Mouse (Mus musculus) embryo, embryonic 11 days (tissue): ENCODE measurements around the gene Rbfox3.
A peak's percentile ranks its signal among the peaks of the same experiment; 100 is the strongest.

Experiments used
- DNase-seq: peaks from one replicate; pipeline ENCODE4 v3.0.0-alpha.2; 2015

Rbfox3 gene

DNA sequence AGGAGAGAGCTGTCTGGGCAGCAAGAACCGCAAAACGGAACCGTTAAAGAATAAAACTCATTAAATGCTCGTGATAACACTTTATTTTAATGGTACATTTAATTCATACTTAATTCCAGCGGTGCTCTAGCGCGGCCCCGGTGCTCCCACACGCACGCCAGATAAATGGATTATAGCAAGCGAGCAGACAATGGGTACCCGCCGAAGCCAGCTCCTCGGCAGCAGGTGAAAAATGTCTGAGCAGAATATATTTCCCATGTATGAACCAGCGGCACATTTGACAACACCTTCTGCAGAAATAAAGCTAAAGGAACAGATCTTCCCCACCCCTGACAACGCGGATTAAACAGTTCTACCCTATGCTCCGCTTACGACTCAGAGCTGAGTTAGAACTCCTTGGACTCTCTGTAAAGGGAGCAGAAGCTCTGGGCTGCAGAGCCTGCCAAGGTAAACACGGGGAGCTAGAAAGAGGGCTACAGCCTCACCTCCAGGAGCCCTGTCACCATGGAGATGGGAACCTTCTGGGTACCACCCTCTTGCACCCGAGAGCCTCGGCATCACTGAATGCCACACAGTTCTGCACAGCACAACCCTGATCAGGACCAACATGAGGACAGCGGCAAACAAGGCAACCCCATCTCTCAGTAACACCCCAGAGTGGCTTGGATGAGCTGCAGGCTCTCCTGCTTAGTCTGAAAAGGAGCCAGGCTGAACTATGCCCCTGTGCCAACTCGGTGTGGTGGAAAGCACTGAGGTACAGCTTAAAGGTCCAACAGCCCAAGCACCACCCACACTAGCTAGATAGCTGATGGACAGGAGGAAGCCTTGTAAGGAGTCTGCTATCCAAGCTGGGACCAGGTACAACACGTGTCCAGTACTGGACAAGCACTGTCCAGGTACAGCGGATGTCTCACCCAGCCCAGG, 196.5 kb downstream of the Rbfox3 start:
- DNase-seq: no peak

GRCm38 (mm10) chr11:118712761-118713160, 198.6 kb downstream of the Rbfox3 start:
- no peak for DNase-seq

DNA sequence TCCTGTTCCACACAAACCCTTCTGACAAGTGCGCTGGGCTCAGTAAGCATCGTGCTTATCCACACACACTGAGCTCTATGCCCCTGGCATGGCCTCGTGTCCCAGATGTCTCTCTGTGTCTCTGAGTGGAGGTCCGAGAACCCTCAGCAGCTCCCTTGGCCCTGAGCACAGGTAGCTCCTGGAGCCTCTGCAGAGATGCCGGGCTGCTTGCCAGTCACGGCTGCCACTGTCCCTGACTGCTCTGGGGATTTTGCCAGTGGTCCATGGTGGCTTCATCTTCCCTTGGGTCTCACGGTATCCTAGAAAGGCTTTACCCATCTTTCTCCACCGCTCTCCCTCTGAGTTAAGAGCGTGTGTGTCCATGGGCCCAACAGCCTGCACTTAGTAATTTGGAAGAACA, 199.3 kb downstream of the Rbfox3 start:
- no peak for DNase-seq

DNA sequence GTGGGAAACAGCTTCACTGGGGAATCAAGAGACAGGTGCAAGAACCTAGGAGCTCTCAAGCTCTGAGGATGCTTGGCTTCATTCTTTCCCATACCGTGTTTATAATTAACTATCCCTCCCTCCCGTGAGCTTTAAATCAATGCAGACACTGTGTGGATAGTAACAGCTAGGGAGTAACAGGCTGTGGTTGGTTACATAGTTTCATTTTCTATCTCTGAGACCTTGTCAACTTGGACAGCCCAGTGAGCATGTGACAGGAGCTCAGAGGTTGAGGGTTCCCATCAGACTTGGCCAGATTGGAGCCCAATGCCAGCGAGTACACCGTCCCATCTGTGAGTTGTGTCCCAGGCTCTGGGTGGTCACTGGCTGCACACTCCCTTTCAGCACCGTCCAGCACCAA, 201.4 kb downstream of the Rbfox3 start:
- no peak for DNase-seq

DNA sequence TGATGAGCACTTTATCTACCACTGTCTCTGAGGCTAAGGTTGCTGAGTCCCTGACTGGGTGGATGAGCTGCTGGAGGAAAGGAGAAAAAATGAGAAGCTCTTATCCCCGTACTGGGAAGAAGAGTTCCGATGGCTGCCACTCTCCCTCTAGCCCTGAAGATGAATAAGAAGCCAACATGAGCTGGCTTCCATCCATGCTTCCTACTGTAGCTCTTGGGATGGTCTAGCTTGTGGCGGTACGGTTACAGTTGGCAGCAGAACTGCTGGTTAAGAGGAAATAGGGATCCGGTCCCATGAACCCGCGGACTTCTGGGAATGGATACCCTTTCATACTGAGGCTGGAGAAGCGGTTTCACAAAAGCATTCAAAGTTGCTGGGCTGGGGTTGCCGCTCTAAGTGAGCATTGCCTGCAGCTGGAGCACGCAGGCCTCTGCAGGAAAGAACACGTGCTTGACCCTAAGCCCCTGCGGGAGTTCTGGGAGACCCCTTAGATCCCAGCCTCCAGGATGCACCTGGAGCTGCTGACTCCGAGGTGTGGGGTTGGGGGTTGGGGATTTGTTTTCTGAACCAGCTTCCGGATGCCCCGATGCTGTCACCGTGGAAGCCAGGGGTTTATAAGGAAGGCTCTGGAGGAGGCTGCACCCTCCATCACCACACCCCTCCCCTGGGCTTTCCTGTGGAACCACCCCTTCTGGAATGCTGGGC, 215.0 kb downstream of the Rbfox3 start:
- DNase-seq: peak; percentile 39

DNA sequence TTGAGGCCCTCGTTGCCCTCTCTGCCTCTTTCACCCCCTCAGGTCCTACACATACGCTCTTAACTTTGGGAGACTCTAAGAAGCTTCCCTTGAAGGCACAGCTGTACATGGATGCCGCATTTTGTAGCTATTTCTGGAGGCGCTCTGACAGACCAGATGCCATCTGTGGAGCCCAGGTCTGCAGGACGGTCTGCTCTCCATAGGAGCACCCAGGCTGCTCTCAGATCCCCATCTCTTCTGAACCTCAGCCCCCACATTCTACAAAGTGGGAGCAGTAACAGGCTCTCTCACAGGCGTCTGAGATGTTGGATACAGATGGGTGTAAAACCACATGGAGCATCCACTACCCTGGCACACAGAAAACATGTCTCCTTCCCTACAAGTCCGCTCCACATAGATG, 218.1 kb downstream of the Rbfox3 start:
- DNase-seq: no peak

- DNase-seq: no peak
Measured at GRCm38 (mm10) chr11:118690262-118690661, 221.1 kb downstream of the Rbfox3 start.

GRCm38 (mm10) chr11:118685397-118685796, 226.0 kb downstream of the Rbfox3 start:
- DNase-seq: peak; percentile 81

DNA sequence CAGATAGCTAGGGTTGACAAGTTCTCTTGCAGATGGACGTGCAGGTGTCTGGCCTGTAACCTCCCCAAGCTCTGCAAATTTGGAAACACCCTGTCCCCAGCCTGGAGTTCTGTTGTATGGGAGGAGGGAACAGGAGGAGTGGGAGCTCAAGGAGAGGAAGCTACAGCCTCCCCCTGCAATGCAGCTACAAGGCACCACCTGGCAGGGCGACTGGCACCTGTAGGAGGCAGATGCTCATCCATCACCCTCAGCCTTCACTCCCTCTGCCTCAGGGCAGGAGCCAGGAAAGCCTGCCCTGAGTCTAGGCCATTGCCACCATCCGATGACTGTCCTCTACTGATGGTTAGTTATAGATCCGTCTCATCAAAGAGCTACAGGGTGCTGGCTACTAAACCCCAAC, 226.7 kb downstream of the Rbfox3 start:
- DNase-seq: no peak

DNA sequence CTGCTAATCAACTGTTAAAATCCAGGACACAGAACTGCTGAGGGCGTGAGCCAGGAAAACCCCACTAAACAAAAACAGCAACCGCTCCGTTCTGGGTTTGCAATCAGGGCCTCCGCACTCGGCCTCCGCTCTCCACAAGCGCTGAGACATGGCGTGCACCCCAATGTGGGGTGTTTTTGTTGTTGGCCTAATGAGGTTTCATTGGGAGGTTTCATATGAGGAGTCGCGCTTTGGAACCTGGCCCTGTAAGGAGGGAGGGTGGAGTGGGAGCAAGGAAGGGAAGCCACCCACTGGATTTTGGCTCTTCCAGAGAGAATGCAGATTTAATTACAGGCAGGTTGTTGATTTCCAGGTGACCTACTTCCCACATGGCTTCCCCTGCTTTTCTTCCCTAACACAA, 230.7 kb downstream of the Rbfox3 start:
- DNase-seq: no peak

DNA sequence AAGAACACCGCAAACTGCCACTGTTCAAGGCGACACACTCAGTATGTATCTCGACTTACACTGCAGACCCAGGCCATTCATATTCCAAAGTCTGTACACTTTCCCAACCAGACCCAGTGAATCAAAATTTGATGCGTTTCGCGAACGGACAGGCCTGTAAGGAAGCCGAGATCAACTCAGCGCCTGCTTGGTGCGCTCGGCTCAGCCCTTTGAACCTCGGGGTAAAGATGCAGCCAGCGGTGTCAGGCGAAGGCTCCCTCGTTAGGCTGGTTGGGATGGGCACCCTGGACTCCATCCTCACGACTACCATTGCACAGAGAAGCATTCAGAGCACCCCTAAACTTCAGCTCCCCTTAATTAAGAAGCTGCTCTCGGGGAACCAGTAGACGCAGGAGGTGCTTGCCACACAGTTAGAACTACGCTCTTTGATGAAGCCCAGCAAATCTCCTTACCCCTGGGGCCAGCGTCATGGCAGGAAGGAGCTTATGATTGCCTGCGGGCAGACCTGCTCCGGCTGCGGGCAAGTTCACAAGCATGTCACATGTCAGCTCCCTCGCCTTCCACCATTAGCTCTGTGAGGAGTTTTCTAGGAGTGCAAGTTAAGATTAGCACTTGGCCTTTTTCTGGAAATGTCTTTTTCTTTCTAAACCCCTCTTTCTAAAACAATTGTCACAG, 231.5 kb downstream of the Rbfox3 start:
- no peak for DNase-seq

GRCm38 (mm10) chr11:118678515-118679104, 232.8 kb downstream of the Rbfox3 start:
- no peak for DNase-seq

GRCm38 (mm10) chr11:118677277-118677676, 234.1 kb downstream of the Rbfox3 start:
- DNase-seq: no peak

DNA sequence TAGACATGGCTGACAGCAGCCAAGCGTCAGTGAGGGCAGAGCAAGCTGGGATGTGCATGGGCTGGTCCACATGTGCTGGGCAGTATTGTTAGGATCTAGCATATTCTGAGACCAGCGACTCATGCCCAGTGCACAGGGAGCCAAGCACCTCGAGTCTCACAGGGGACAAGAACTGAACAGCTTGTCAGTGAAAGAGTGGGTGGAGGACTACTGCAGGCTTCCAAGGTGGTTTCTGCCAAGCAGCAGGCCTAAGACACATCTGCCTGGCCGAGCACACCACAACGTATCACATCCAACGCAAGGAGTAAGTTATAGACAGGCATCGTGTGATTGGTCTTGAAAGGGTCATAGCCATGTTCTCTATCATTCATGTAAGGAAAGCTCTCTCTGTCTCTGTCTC, 235.0 kb downstream of the Rbfox3 start:
- DNase-seq: no peak

DNA sequence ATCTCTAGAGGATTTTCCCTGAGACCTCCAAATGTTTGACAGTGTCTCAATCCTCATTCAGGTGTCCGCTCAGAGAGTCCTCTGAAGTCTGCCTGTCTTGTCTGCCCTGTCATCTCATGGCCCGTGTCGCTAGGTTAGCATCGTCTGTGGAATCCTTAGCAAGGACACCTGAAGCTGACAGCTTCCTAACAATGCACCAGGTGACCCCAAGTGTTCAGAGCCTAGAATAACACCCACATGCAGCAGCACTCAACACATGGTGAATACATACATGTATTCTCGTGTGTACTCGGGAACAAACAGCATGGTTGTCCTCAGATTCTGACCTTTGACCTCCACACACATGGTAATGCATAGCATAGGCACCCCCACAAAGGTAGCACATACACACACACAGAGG, 239.4 kb downstream of the Rbfox3 start:
- DNase-seq: no peak

DNA sequence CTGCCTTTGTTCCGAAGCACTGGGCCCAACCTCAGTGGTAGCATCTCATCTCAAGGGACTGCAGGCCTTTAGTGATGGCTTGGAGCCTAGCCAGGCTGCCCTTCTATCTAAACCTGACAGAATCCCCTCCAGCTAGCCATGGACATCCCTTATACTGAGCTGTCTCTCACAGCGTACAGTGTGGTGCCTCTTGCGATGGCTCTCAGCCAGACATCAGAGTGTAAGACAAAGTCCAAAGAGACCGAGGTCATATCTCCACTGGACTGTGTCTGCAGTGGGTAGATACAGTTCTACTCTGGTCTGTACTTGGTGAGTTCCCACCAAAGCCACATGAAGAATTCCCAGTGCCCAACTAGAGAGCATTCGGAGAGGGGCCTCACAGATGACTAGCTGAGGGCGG, 240.2 kb downstream of the Rbfox3 start:
- no peak for DNase-seq

GRCm38 (mm10) chr11:118669820-118670219, 241.6 kb downstream of the Rbfox3 start:
- DNase-seq: no peak

GRCm38 (mm10) chr11:118668351-118668750, 243.0 kb downstream of the Rbfox3 start:
- no peak for DNase-seq

GRCm38 (mm10) chr11:118667946-118668345, 243.5 kb downstream of the Rbfox3 start:
- DNase-seq: peak; percentile 24

DNA sequence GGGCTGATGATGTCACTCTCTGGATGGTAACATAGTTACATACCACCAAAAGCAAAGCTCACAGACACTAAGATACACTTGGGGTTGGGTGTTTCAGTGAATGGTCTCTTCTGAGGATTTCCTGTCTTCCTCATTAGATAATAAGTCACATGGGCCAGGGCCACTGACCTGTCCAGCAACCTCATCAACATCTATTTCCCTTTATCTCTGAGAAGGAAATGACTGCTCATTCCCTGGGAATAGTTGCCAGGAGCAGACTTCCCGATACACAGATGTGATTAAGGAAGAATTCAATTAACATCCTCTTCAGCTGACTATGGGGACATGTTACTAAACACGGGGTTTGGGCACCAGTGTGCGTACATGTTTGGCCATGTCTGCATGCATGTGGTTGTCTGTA, 245.2 kb downstream of the Rbfox3 start:
- DNase-seq: no peak

DNA sequence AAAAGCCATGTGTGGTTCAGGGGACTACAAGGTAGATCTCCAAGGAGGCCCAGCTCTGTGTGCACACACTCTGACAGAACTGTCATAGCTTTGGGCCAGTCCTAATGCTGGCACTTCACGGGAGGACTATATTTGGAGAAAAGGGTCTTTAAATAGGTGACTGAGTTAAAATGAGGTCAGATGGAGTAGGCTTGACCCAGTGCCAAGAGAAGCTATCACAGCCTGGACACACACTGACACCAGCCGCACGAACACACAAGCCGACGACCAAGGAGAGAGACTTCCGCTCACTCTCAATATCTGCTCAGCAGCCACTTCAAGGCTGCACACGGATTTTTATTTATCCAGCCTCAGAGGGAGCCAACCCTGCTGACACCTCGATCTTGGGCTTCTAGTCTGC, 248.1 kb downstream of the Rbfox3 start:
- no peak for DNase-seq

- DNase-seq: peak; percentile 90
Measured at GRCm38 (mm10) chr11:118659305-118659704, 252.1 kb downstream of the Rbfox3 start.

- DNase-seq: no peak
Measured at GRCm38 (mm10) chr11:118655833-118656232, 255.6 kb downstream of the Rbfox3 start.
